Mouse (Mus musculus) embryo, embryonic 10 days (tissue): ENCODE measurements around the gene Bend3.

Experiments
- DNase-seq: peaks from one replicate; pipeline ENCODE4 v3.0.0-alpha.2; 2015; ENCODE audit warnings: low spot score

The Bend3 gene

DNA sequence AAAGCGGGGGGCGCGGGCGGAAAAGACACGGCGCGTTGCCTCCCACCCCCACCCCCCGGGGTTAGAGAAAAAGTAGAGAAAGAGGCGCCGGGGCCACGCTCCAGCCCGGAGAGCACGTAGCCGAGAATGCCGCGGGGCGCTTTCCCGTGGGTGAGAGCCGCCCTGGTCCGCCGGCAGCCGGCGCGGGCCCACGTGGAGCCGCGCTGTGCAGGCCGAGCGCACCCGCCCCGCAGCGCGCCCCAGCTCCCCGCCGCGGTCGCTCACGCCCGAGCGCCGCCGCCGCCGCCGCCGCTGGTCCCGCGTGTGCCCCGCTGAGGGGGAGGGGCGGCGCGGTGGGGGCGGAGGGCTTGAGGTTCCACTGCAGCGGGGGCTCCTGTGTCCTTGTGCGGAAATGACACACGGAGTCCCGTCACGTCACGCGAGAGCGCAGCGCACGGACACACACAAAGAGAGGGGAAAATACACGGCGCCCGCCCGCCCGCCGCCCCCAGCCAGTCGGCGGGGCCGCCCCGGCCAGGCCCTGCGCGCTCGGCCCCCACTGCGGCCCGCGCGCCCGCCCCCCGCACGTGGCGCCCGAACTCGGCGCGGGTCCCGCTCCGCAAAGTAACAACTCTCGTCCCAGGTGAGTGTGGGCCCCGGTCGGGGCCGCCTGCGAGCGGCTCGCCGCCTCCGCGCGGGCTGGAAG is at the start of gene Bend3:
Gene Bend3, plus strand, starts transcription at position 81 of the 685 bp plus-strand sequence.
- DNase-seq = peak; percentile 68

DNA sequence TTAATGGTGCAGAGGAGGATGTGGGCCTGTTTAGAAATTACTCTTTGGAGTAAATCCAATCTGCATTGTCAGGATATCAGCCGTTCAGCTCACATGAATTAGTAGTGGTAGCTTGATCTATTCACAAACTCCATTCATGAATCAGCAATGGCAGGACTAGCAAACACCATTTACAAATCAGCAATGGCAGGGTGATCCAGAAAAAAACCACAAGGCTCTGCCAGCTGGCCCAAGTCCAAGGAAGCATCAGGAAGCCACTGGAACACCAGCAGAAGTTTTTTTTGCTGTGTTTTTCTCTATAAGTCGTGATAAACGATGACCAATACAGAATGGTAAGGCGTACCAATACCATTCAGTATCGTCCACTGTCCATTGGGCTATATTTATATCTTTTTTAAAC is 48.0 kb upstream of the Bend3 start:
- no peak for DNase-seq

GRCm38 (mm10) chr10:43434326-43434725 is 44.3 kb upstream of the Bend3 start:
- no peak for DNase-seq

DNA sequence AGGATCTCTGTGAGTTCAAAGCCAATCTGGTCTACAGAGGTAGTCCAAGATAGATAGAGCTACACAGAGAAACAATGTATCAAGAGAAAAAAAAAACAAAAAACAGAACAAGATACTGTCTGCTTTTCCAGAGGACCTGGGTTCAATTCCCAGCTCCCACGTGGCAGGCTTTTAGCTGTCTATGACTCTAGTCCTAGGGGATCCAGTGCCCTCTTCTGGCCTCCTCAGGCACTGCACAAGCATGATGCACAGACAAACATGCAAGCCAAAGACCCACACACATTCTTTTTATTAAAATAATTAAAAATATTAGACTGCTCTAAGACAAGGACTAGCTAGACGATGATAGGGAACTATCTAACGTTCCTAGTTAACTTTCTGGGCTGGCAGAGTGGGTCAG is 42.9 kb upstream of the Bend3 start:
- DNase-seq = no peak

GRCm38 (mm10) chr10:43439492-43439941 is 39.1 kb upstream of the Bend3 start:
- peak; percentile 81 for DNase-seq

DNA sequence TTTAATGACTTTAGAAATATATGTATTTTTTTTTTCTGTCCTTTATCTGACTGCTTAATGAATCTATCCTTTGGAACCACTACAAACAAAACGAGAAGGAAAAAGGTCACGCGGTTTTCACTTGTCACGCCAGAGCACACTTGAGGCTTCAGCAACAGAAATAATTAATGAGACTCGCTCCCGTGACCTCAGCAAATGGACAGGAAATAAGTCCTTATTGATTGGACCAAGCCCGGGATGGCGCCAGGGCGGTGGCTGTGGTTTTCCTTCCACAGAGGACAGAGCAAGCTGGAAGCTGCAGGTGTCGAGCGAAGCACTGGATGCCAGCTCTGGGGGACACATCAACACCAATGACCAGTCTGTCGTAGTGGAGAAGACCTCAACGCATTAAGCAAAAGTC is 38.6 kb upstream of the Bend3 start:
- DNase-seq = peak; percentile 70

- DNase-seq = peak; percentile 41
Observed at GRCm38 (mm10) chr10:43440981-43441740, 37.5 kb upstream of the Bend3 start.

- DNase-seq = no peak
Observed at GRCm38 (mm10) chr10:43448656-43449055, 30.0 kb upstream of the Bend3 start.

- peak; percentile 87 for DNase-seq
Observed at GRCm38 (mm10) chr10:43451848-43452662, 26.6 kb upstream of the Bend3 start.

DNA sequence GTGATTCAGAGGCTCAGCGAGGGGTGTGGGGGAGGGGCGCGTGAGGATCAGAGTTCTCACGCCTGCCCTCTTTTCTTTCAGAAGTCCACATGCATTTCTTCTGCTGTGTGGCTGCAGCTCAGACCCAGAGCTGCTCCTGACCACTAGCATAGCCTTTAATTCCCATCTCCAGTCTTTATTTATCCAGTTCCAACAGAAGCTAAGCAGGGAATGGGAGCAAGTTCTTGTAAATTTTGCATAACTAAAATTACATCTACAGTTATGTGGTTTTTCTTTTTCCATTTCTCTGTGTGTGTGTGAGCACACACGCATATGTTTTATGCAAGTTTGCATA is 26.0 kb upstream of the Bend3 start:
- DNase-seq = no peak

- DNase-seq = no peak
Observed at GRCm38 (mm10) chr10:43454219-43454618, 24.4 kb upstream of the Bend3 start.

- no peak for DNase-seq
Observed at GRCm38 (mm10) chr10:43454671-43455070, 24.0 kb upstream of the Bend3 start.

DNA sequence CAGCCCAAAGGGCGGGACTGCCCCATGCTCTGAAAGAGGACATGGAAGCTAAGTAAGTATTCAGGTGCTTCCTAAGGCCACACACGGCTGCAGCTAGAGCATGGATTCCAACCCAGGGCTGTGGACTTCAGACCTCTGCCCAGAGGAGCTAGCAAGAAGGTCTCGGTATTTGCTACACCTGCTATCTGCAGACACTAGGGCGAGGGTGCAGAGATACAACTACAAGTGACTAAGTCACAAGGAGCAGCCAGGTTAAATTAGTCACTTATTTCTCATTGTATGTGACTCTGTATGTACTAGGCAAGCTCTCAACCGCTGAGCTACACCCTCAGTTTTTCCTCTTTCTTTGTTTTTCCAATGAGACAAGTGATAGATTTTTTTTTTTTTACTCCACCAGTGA is 15.8 kb upstream of the Bend3 start:
- no peak for DNase-seq

GRCm38 (mm10) chr10:43463227-43463626 is 15.4 kb upstream of the Bend3 start:
- DNase-seq = no peak

- DNase-seq = no peak
Observed at GRCm38 (mm10) chr10:43466223-43466622, 12.4 kb upstream of the Bend3 start.

DNA sequence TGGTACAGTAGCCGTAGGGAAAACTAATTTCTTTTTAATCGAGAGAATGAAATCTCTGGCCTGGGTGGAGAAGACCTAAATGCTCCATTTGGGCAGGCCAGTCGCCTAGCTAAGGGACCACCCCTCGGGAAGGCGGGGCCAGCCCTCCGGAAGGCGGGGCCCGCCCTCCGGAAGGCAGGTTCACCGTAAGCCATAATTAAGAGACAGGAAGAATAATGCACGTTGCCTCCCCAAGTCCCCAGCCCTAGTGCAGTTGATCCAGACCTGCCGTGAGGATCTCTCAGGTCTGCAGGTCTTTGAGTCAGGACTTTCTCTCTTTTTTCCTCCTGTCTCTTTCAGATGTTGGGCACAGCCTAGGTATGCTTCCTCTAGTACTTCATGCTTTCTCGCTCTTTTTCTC is 11.0 kb upstream of the Bend3 start:
- DNase-seq = no peak

- DNase-seq = no peak
Observed at GRCm38 (mm10) chr10:43468293-43468692, 10.3 kb upstream of the Bend3 start.

- no peak for DNase-seq
Observed at GRCm38 (mm10) chr10:43475376-43475775, 3.3 kb upstream of the Bend3 start.

DNA sequence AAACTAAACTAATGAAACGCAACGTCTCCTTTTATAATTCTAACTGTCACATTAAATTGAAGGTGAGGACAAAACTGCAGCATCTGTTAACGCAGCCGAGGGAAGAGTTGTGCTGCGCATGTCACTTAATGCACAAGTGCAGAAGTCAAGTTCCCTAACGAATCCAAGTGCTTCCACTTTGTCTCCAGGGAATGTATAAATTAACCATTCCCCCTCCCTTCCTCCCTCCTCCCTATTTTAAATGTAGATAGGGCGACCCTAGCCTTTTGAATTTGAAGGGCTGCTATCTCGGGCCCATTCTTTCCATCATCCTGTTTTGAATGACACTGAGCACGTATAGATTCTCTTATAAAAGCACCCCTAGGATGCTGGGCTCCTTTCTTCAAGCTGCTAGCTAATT is 1.2 kb upstream of the Bend3 start:
- peak; percentile 63 for DNase-seq

DNA sequence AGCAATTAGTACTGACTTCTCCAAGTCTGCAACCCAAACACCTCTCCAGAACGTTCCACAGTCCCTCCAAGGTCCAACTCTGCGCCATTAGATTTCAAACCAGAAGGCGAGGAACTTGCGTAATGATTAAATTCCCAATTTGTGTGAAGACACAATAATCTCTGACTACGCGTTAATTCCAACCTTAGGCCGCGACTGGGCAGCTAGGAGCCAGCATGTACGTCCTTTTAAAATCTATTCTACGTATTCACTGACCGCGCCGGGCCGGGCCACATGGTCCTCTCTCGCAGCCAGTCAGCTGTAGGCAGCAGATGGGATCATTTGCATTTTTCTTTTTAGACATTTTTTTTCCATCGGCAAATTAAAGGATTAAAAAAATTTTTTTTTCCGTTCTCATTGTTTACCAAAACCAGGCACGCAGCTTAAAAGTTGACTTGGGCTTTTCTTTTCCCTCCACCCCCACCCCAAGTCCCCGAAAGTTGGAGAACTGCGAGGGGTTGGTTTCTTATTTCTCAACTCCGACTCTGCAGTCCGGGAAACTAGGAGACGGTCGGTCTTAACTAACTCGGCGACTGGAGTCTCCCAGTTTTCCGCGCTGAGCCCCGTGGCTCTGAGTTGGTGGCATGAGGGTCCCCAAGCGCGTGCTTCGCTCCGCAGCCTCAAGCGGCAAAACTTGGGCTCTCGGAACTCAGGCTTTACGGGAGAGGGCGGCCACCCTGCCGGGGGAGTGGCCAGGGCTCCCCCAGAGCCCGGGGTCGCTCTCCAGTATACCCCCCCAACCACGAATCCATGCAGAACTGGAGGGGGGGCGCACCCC is 558 bp upstream of the Bend3 start:
- peak; percentile 89 for DNase-seq

GRCm38 (mm10) chr10:43479436-43480157 is 966 bp downstream of the Bend3 start:
- peak; percentile 78 for DNase-seq
